Mouse (Mus musculus): Measurements from ENCODE around the gene Gm20865. TPM values are rescaled to one million over a fixed set of nuclear protein-coding genes. Genes with fewer than 3 reads are reported as not detected.

Gm20865 gene
- total RNA-seq (2023), result not detected

DNA sequence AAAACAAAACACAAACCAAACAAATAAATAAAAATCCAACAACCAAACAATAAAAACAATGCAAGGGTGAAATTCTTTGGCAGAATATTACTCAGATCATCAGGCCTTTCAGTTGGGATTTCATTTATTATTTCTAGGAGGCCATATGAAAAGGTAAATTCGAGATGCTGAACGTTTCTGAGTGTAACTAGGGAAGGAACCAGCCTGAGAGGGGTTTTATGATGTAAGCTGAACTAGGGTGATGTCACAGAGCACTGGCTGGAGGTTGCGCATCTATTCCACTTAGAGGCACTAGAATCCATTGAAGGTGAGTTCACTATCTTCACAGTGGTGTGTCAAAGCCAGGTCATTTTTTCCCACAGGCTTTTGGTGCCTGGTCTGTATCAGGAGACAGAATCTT lies at the start of gene Gm20865:
Gene Gm20865, plus strand, starts transcription at position 301 of the 400 bp plus-strand sequence.

Other genes with a start within 250 kb of the Gm20865 start
- not detected for gene Gm29866, start 247.9 kb upstream of the Gm20865 start, total RNA-seq (2023)
- gene Gm20909, start 77.0 kb upstream of the Gm20865 start, total RNA-seq (2023), result not detected

Measured in CD4-positive naive resting alpha-beta T cell, adult 57 days (primary cell).